Mouse (Mus musculus): ENCODE data around the gene Rmi1.

DNA sequence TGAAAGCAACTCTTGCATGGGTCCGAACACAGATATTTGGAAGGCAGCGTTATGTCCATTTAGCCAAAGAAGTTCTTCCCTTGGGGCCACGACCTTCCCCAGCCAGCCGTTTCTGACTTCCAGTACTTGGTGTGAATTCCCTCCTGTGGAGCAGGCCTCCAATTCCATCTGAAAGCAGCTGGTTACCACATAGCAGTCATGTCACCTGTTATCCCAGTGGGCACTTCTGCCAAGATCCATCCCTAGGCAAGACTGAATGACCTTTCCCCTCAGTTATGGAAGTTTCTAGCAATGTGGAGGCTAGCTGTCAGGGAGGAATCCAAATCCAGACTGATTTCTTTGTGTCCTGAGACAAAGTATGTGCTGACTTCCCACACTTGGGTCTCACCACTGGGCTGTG is 19.0 kb downstream of the Rmi1 start:
- no peak for TF ChIP-seq CTCF (IDR thresholded peaks at IDR 0.05; ENCODE audit: low read depth, low read length)
- no peak for TF ChIP-seq POLR2A (IDR thresholded peaks at IDR 0.05; ENCODE audit: extremely low read depth, insufficient read depth, low read length)
